Mouse (Mus musculus) heart, postnatal 25 days (tissue): ENCODE results near the gene 2810006K23Rik. TPM values are rescaled to one million over a fixed set of nuclear protein-coding genes. Genes with fewer than 3 reads are reported as not detected.
"Not testable (repeated sequence)": the region's sequence is repeated elsewhere in the genome, so short reads cannot be mapped to it uniquely, and the experiment has no call there.

Experiments
- DNase-seq: peaks from one replicate; pipeline ENCODE4 v3.0.0; 2022; ENCODE audit warnings: low spot score
- intact Hi-C: fragments of 180-260 bp; cut with DNase I; formaldehyde crosslinking; loops from one replicate; pipeline ENCODE4 v1.15.1; 2025
- total RNA-seq, 2 experiments: library from RNA; stranded (reverse); gene quantifications; 2 replicates each; pipeline ENCODE4 v1.2.3; 2021

The 2810006K23Rik gene
- total RNA-seq, result 10 to 100 TPM; 10.5 to 13.6 TPM

GRCm38 (mm10) chr5:124327510-124328364 is at the start of gene 2810006K23Rik, which contains the start of gene Mphosph9:
Gene 2810006K23Rik (plus strand): TSS chr5:124328089.
Gene Mphosph9 (minus strand): TSS chr5:124327972.
- intact Hi-C loops, result loop anchor here (2.0 kb wide), 1 partner anchor 25 kb away; no protein-coding TSS in a partner anchor
- peak; percentile 99 for DNase-seq

DNA sequence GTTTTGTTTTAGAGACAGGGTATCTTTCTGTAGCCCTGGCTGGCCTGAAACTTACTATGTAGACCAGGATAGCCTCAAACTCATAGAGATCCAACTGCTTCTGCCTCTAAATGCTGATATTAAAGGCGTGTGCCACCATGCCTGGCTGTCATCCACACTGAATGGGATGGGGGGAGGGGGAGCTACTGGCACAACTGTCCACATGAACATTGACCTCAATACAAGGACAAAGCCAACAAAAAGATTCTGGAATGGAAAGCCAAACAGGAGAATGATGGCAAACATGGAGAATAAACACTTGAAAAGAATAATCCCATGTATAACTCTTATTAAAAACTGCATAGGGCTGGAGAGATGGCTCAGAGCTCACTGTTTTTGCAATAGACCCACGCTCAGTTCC is 45.0 kb upstream of the 2810006K23Rik start:
- intact Hi-C loops, result loop anchor here (2.0 kb wide), 1 partner anchor 120 kb away; no protein-coding TSS in a partner anchor
- no peak for DNase-seq

GRCm38 (mm10) chr5:124284330-124284729 is 43.6 kb upstream of the 2810006K23Rik start:
- intact Hi-C loops, result no loop called here
- DNase-seq, result no peak

DNA sequence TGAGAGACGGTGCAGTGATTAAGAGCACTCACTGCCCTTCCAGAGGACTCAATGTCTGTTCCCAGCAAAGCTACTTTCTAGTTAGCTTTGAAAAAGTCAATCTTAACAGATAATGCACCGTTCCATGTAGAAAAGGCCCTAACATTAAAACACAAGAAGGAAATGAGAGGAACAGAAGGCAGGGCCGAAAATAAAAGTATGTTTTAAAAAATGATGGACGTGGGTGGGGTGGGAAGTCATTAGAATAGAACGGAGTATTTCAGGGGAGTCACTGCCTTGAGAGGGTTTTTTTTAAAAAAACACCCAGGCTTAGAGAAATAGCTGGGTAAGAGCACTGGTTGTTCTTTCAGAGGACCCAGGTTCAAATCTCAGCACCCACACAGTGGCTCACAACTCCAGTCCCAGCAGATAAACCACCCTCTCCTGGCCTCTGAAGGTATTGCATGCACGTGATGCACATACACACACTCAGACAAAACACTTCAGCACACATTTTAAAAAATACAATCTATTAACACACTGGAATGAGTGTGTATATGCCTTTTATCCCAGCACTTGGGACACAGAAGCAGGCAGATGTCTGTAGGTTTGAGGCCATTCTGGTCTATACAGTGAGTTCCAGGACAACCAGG is 40.2 kb upstream of the 2810006K23Rik start:
- intact Hi-C loops, result no loop called here
- no peak for DNase-seq

DNA sequence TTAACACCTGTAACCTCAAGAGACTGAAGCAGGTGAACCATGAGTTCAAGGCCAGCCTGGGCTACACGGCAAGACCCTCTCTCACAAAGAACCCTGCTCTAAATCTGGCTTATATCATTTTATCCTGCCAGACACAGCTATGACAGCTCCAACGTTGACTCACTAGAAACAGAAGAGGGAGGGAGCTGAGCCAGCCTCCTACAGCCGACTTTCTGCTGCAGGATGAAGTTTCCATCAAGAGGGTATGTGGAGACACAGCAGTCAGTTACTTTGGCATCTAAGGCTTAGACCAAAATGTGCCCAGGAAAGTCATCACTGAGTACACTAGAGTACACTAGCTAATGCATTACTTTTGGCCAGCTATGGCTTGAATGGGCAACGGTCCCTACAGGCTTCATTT is 37.7 kb upstream of the 2810006K23Rik start:
- DNase-seq, result no peak

GRCm38 (mm10) chr5:124293967-124294366 is 33.9 kb upstream of the 2810006K23Rik start:
- DNase-seq, result no peak
- intact Hi-C loops, result no loop called here

More for the DNA sequence above, 37.7 kb upstream of the 2810006K23Rik start:
- intact Hi-C loops, result no loop called here

- intact Hi-C loops, result no loop called here
- DNase-seq, result no peak
These were observed 31.4 kb upstream of the 2810006K23Rik start for GRCm38 (mm10) chr5:124296475-124296874.

- intact Hi-C loops, DNase-seq: not testable (repeated sequence)
These were observed 28.6 kb upstream of the 2810006K23Rik start for GRCm38 (mm10) chr5:124299307-124299706.

GRCm38 (mm10) chr5:124300132-124300531 is 27.8 kb upstream of the 2810006K23Rik start:
- DNase-seq, result no peak
- intact Hi-C loops, result no loop called here

DNA sequence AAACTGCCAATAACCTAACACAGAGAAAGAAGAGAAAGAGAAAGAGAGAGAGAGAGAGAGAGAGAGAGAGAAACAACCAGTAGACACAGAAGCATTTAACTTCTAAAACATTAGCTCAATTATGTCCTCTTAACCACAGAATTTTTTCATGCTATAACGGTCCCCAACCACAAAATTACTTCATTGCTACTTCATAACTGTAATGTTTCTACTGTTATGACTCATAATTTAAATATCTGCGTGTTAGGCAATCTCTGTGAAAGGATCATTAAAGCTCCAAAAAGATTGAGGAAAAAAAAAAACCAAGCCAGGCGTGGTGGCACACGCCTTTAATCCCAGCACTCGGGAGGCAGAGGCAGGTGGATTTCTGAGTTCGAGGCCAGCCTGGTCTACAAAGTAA is 25.0 kb upstream of the 2810006K23Rik start:
- intact Hi-C loops, DNase-seq: not testable (repeated sequence)

- intact Hi-C loops, result no loop called here
- no peak for DNase-seq
These were observed 18.7 kb upstream of the 2810006K23Rik start for GRCm38 (mm10) chr5:124309155-124309554.

- intact Hi-C loops, result no loop called here
These were observed 17.8 kb upstream of the 2810006K23Rik start for GRCm38 (mm10) chr5:124310091-124310490.

DNA sequence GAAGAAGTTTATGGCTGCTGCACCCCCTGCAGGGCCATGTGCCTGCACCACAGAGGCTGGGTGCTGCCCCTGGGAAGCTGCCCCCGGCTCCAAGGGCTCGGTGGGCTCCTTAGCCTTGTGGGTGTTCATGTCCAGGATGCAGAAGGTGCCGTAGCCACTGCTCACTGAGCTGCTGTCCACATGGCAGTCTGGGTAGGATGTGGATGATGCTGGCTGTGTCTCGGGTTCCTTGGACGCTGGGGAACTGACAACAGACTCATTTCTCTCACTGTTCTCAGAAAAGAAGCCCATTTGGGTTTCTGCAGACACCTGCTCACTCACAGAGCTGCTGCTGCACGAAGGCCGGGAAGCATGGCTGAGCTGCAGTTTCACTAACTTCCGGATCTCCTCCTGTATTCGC is 12.4 kb upstream of the 2810006K23Rik start:
- intact Hi-C loops, result no loop called here
- no peak for DNase-seq

More at GRCm38 (mm10) chr5:124310091-124310490, 17.8 kb upstream of the 2810006K23Rik start:
- DNase-seq, result no peak

DNA sequence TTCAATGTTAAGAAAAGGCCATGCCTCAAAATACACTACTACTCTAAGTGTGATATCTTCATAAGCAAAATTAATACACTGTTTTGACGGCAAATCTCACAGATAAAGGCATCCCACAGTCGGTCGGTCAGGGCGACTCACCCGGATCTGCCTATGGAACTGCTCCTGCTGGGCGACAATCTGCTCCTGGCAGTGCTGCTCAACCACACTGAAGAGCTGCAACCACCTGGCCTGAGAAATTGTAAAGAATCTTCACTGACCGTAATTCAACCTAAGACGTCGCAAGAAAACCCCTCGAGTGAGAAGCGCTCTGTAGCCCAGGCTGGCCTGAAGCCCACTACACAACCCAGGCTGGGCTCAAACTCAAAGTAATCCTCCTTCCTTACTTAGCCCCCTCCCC is 11.9 kb upstream of the 2810006K23Rik start:
- intact Hi-C loops, result no loop called here
- DNase-seq, result no peak

DNA sequence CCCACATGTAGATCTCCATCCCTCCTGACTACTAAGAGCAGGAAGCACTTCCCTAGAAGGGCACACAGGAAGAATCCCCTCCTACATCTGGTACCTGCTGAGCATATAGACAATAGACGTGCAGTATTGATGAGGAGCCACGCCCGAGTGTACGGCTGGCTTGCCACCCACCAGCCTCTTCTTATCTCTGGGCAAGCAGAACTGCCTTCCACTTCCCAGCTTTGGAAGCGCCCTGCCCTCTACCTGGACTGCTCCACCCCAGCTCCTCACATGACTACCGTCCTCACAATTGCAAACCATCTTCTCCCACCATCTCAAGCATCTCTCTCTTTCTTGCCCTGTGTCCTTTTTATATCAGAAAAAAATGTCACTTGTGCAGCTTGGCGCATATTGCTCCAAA is 10.2 kb upstream of the 2810006K23Rik start:
- intact Hi-C loops, result no loop called here

GRCm38 (mm10) chr5:124326829-124327228 is 1.1 kb upstream of the 2810006K23Rik start:
- intact Hi-C loops, result no loop called here
- DNase-seq, result no peak

More for the DNA sequence above, 10.2 kb upstream of the 2810006K23Rik start:
- DNase-seq, result no peak

DNA sequence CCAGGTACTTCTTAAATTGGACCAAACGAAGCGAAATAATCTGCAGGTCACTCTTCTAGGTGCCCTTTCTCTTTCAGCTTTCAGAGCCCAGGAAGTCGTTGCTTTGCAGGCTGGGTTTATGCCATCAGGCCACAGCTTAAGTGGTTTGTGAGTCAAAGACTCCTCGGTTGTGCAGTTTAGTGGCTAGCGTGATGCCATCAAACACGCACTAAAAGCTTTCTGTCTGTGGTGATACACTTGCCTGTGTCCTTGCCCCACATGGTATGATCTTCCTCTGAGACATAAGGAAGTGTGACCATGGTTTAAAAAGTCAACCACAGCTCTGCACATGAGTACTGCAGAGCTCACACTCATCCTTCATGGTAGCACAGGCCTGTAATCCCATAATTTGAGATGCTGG is 2.2 kb downstream of the 2810006K23Rik start:
- intact Hi-C loops, result no loop called here

GRCm38 (mm10) chr5:124334392-124334791 is 6.5 kb downstream of the 2810006K23Rik start:
- intact Hi-C loops, result no loop called here
- DNase-seq, result peak; percentile 60

More for the DNA sequence above, 2.2 kb downstream of the 2810006K23Rik start:
- DNase-seq, result no peak

GRCm38 (mm10) chr5:124337103-124337502 is 9.2 kb downstream of the 2810006K23Rik start:
- no peak for DNase-seq
- intact Hi-C loops, result no loop called here

DNA sequence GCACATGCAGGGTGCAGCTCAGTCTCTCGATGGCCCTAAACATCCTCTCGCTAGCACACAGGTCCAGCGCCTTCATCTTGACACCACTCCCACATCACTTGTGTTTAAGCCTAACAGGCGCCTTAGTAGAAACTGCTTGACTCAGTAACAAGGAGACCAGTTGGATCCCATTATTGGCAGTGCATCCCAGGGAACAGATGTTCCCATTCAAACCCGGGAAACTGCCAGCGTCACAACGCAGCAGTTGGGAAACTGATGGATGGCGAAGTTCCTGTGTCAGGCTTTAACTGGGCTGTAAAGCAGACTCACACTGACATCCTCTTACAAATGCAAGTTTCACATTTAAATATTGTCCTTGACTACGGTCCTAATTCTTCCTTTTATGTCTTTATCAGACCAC is 10.0 kb downstream of the 2810006K23Rik start:
- DNase-seq, result no peak

DNA sequence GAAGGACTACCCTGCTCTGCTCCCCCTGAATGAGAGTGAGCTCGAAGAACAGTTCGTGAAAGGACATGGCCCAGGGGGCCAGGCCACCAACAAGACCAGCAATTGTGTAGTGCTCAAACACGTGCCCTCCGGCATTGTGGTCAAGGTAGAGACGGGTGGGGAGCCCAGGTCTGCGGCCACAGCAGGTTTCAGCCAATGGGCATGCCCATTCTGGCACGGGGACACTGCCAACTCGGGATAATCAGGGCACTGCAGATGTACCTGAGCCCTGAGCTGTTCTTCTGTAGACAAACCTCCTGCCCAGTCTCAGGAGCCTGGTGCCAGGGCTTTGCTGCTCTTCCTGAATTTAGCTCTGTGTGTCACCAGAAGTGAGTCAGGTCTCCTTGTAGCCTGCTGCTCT is 10.9 kb downstream of the 2810006K23Rik start:
- DNase-seq, result no peak
- intact Hi-C loops, result no loop called here

More for the DNA sequence above, 10.0 kb downstream of the 2810006K23Rik start:
- intact Hi-C loops, result no loop called here
